Mouse (Mus musculus) liver, embryonic 14 days (tissue): ENCODE measurements around the gene Dcp1a. TPM values are rescaled to one million over a fixed set of nuclear protein-coding genes. Genes with fewer than 3 reads are reported as not detected.

Experiments
- polyA plus RNA-seq: library from polyadenylated mRNA; depleted of rRNA; stranded (reverse); fragments of >200 nt; gene quantifications from 2 replicates; pipeline ENCODE4 v1.2.3, GENCODE M21; 2012; rRNA removed

Gene Dcp1a
- 10.7 and 12.4 TPM in 2 replicates for polyA plus RNA-seq

GRCm38 (mm10) chr14:30479361-30479948 is at the start of gene Dcp1a:
Gene Dcp1a (plus strand): TSS chr14:30479535.

GRCm38 (mm10) chr14:30491342-30491741 is 12.0 kb downstream of the Dcp1a start, which contains the start of gene Cacna1d:
Gene Cacna1d (minus strand): TSS chr14:30491455.

GRCm38 (mm10) chr14:30548131-30548720 is 68.9 kb downstream of the Dcp1a start, which contains the start of gene Tkt:
Gene Tkt (plus strand): TSS chr14:30548359.

Other genes starting within 250 kb of the Dcp1a start
- 0.15 and 0.16 TPM in 2 replicates for gene Cacna1d, start 11.9 kb downstream of the Dcp1a start, polyA plus RNA-seq
- 135 and 158 TPM in 2 replicates for gene Tkt, start 68.8 kb downstream of the Dcp1a start, polyA plus RNA-seq
- 15.0 and 19.7 TPM in 2 replicates for gene Prkcd, start 146.7 kb downstream of the Dcp1a start, polyA plus RNA-seq
- 3.0 and 3.4 TPM in 2 replicates for gene Rft1, start 174.8 kb downstream of the Dcp1a start, polyA plus RNA-seq
- 3.3 and 4.7 TPM in 2 replicates for gene Sfmbt1, start 235.3 kb downstream of the Dcp1a start, polyA plus RNA-seq